Mouse (Mus musculus): ENCODE measurements around the gene Casd1.
"Not testable (repeated sequence)": the region's sequence is repeated elsewhere in the genome, so short reads cannot be mapped to it uniquely, and the experiment has no call there.

The Casd1 gene

GRCm38 (mm10) chr6:4612431-4612830 lies 11.8 kb downstream of the Casd1 start:
- DNase-seq (ENCODE audit: low spot score in 2 of 2), result no peak

GRCm38 (mm10) chr6:4617911-4618310 lies 17.3 kb downstream of the Casd1 start:
- no peak for DNase-seq (ENCODE audit: low spot score in 2 of 2)

- DNase-seq (ENCODE audit: low spot score in 2 of 2), result no peak
Observed at GRCm38 (mm10) chr6:4631464-4631863, 30.8 kb downstream of the Casd1 start.

- no peak for DNase-seq (ENCODE audit: low spot score in 2 of 2)
Observed at GRCm38 (mm10) chr6:4633189-4633588, 32.5 kb downstream of the Casd1 start.

- DNase-seq (ENCODE audit: low spot score in 2 of 2), result no peak
Observed at GRCm38 (mm10) chr6:4634804-4635203, 34.2 kb downstream of the Casd1 start.

- no peak for DNase-seq (ENCODE audit: low spot score in 2 of 2)
Observed at GRCm38 (mm10) chr6:4642068-4642467, 41.4 kb downstream of the Casd1 start.

- no peak for DNase-seq (ENCODE audit: low spot score in 2 of 2)
Observed at GRCm38 (mm10) chr6:4647351-4647750, 46.7 kb downstream of the Casd1 start.

GRCm38 (mm10) chr6:4652596-4653134 lies 52.0 kb downstream of the Casd1 start:
- no peak for DNase-seq (ENCODE audit: low spot score in 2 of 2)

- not testable (repeated sequence) for DNase-seq (ENCODE audit: low spot score in 2 of 2)
Observed at GRCm38 (mm10) chr6:4653741-4654140, 53.1 kb downstream of the Casd1 start.

GRCm38 (mm10) chr6:4655466-4655865 lies 54.8 kb downstream of the Casd1 start:
- no peak for DNase-seq (ENCODE audit: low spot score in 2 of 2)

GRCm38 (mm10) chr6:4655924-4656323 lies 55.3 kb downstream of the Casd1 start:
- no peak for DNase-seq (ENCODE audit: low spot score in 2 of 2)

GRCm38 (mm10) chr6:4658861-4659260 lies 58.2 kb downstream of the Casd1 start:
- DNase-seq (ENCODE audit: low spot score in 2 of 2), result no peak

GRCm38 (mm10) chr6:4663516-4663915 lies 62.9 kb downstream of the Casd1 start:
- no peak for DNase-seq (ENCODE audit: low spot score in 2 of 2)

- DNase-seq (ENCODE audit: low spot score in 2 of 2), result peak in 1 of 2 experiments; percentile 16
Observed at GRCm38 (mm10) chr6:4664313-4664712, 63.7 kb downstream of the Casd1 start.

- DNase-seq (ENCODE audit: low spot score in 2 of 2), result no peak
Observed at GRCm38 (mm10) chr6:4665154-4665553, 64.5 kb downstream of the Casd1 start.

- no peak for DNase-seq (ENCODE audit: low spot score in 2 of 2)
Observed at GRCm38 (mm10) chr6:4677356-4677761, 76.7 kb downstream of the Casd1 start.

GRCm38 (mm10) chr6:4679981-4680380 lies 79.3 kb downstream of the Casd1 start:
- no peak for DNase-seq (ENCODE audit: low spot score in 2 of 2)

GRCm38 (mm10) chr6:4680576-4680975 lies 79.9 kb downstream of the Casd1 start:
- no peak for DNase-seq (ENCODE audit: low spot score in 2 of 2)

GRCm38 (mm10) chr6:4684706-4685340 lies 84.2 kb downstream of the Casd1 start:
- no peak for DNase-seq (ENCODE audit: low spot score in 2 of 2)

GRCm38 (mm10) chr6:4690438-4690837 lies 89.8 kb downstream of the Casd1 start:
- no peak for DNase-seq (ENCODE audit: low spot score in 2 of 2)
